Mouse (Mus musculus): ENCODE data around the gene Nbea. TPM values are rescaled to one million over a fixed set of nuclear protein-coding genes. Genes with fewer than 3 reads are reported as not detected.

Gene Nbea
- polyA plus RNA-seq, 1 experiment = not detected

- Histone ChIP-seq H3K9me3 (ENCODE audit: control insufficient read depth, low read length) (no peaks in the 10 kb centered on the region), H3K4me3 (replicated peaks) (no peak overlapping the region), H3K4me1 (ENCODE audit: control insufficient read depth) (no peaks in the 10 kb centered on the region), H3K27me3 (ENCODE audit: control insufficient read depth) (no peaks in the 10 kb centered on the region), H3K36me3 (ENCODE audit: control insufficient read depth) (no peaks in the 10 kb centered on the region)
- TF ChIP-seq TAL1 (IDR thresholded peaks at IDR 0.05; ENCODE audit: low read length) (no peak), GATA1 (IDR thresholded peaks at IDR 0.05; ENCODE audit: low read length) (no peak)
Measured at GRCm38 (mm10) chr3:55618396-55618795, 565.1 kb downstream of the Nbea start.

GRCm38 (mm10) chr3:55612459-55613115 lies 570.9 kb downstream of the Nbea start:
- Histone ChIP-seq H3K27me3 (ENCODE audit: control insufficient read depth) (no peaks in the 10 kb centered on the region), H3K9me3 (ENCODE audit: control insufficient read depth, low read length) (no peaks in the 10 kb centered on the region), H3K4me3 (replicated peaks) (no peak overlapping the region), H3K36me3 (ENCODE audit: control insufficient read depth) (no peaks in the 10 kb centered on the region), H3K4me1 (ENCODE audit: control insufficient read depth) (no peaks in the 10 kb centered on the region)
- TF ChIP-seq TAL1 (IDR thresholded peaks at IDR 0.05; ENCODE audit: low read length) = no peak
- TF ChIP-seq GATA1 (IDR thresholded peaks at IDR 0.05; ENCODE audit: low read length) = no peak

DNA sequence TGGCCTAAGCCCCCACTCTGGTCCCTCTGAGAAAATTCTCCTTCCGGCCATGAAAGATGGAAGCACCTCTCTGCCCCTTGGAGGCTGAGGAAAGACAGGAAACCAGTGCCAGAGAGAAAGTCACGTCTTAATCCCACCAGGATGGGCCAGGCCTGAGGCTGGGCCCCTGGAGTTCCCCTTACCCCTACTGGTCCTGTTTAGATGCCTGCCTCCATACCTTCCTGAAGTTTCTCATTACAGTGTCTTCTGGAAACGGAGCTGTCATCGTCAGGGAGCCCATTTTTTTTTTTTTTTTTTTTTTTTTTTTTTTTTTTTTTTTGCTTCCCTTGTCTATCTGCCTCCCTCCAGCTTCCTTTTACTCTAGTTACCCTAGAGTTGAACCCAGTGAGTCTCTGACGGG lies 571.5 kb downstream of the Nbea start:
- Histone ChIP-seq H3K36me3 (ENCODE audit: control insufficient read depth) (no peaks in the 10 kb centered on the region), H3K4me1 (ENCODE audit: control insufficient read depth) (no peaks in the 10 kb centered on the region), H3K27me3 (ENCODE audit: control insufficient read depth) (no peaks in the 10 kb centered on the region), H3K9me3 (ENCODE audit: control insufficient read depth, low read length) (no peaks in the 10 kb centered on the region), H3K4me3 (replicated peaks) (no peak overlapping the region)
- no peak for TF ChIP-seq TAL1 (IDR thresholded peaks at IDR 0.05; ENCODE audit: low read length)
- no peak for TF ChIP-seq GATA1 (IDR thresholded peaks at IDR 0.05; ENCODE audit: low read length)

GRCm38 (mm10) chr3:55610191-55610590 lies 573.3 kb downstream of the Nbea start:
- Histone ChIP-seq H3K4me1 (ENCODE audit: control insufficient read depth) (no peaks in the 10 kb centered on the region), H3K4me3 (replicated peaks) (no peak overlapping the region), H3K27me3 (ENCODE audit: control insufficient read depth) (no peaks in the 10 kb centered on the region), H3K9me3 (ENCODE audit: control insufficient read depth, low read length) (no peaks in the 10 kb centered on the region), H3K36me3 (ENCODE audit: control insufficient read depth) (no peaks in the 10 kb centered on the region)
- no peak for TF ChIP-seq TAL1 (IDR thresholded peaks at IDR 0.05; ENCODE audit: low read length)
- no peak for TF ChIP-seq GATA1 (IDR thresholded peaks at IDR 0.05; ENCODE audit: low read length)

- no peaks in the 10 kb centered on the region for H3K36me3 ChIP-seq (ENCODE audit: control insufficient read depth)
- TF ChIP-seq TAL1 (IDR thresholded peaks at IDR 0.05; ENCODE audit: low read length) (no peak), GATA1 (IDR thresholded peaks at IDR 0.05; ENCODE audit: low read length) (no peak)
- no peaks in the 10 kb centered on the region; the same call in 1 of the 2 replicates for H3K4me1 ChIP-seq (ENCODE audit: control insufficient read depth)
- H3K4me3 ChIP-seq (replicated peaks) = no peak overlapping the region
- H3K9me3 ChIP-seq (ENCODE audit: control insufficient read depth, low read length) = no peaks in the 10 kb centered on the region
- no peaks in the 10 kb centered on the region for H3K27me3 ChIP-seq (ENCODE audit: control insufficient read depth)
Measured at GRCm38 (mm10) chr3:55600286-55600685, 583.2 kb downstream of the Nbea start.

- Histone ChIP-seq H3K4me1 (ENCODE audit: control insufficient read depth) (no peaks in the 10 kb centered on the region; the same call in 1 of the 2 replicates), H3K27me3 (ENCODE audit: control insufficient read depth) (no peaks in the 10 kb centered on the region), H3K36me3 (ENCODE audit: control insufficient read depth) (no peaks in the 10 kb centered on the region), H3K9me3 (ENCODE audit: control insufficient read depth, low read length) (no peaks in the 10 kb centered on the region), H3K4me3 (replicated peaks) (no peak overlapping the region)
- TF ChIP-seq GATA1 (IDR thresholded peaks at IDR 0.05; ENCODE audit: low read length) (no peak), TAL1 (IDR thresholded peaks at IDR 0.05; ENCODE audit: low read length) (no peak)
Measured at GRCm38 (mm10) chr3:55599366-55600085, 584.0 kb downstream of the Nbea start.

DNA sequence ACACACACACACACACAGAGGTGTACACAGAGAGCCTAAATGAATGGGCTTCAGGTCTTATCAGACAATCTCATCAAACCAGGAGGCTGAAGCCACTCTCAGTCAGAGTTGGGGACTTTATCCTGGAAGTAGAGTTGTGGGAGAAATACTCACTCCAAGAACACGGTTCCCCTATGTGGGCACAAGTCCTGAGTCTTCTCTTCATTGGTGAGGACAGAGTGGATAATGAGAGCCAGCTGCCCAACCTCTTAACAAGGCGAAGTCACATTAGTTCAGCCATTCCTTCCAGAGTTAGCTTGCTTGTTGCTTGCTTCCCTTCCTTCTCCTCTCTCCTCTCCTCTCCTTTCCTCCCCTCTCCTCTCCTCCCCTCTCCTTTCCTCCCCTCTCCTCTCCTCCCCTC lies 584.8 kb downstream of the Nbea start:
- no peaks in the 10 kb centered on the region for H3K27me3 ChIP-seq (ENCODE audit: control insufficient read depth)
- H3K4me3 ChIP-seq (replicated peaks) = no peak overlapping the region
- H3K9me3 ChIP-seq (ENCODE audit: control insufficient read depth, low read length) = no peaks in the 10 kb centered on the region
- TF ChIP-seq GATA1 (IDR thresholded peaks at IDR 0.05; ENCODE audit: low read length) = no peak
- TF ChIP-seq TAL1 (IDR thresholded peaks at IDR 0.05; ENCODE audit: low read length) = no peak
- H3K4me1 ChIP-seq (ENCODE audit: control insufficient read depth) = no peaks in the 10 kb centered on the region; the same call in 1 of the 2 replicates
- no peaks in the 10 kb centered on the region for H3K36me3 ChIP-seq (ENCODE audit: control insufficient read depth)

GRCm38 (mm10) chr3:55593312-55593711 lies 590.2 kb downstream of the Nbea start:
- TF ChIP-seq TAL1 (IDR thresholded peaks at IDR 0.05; ENCODE audit: low read length) = no peak
- Histone ChIP-seq H3K4me3 (replicated peaks) (no peak overlapping the region), H3K9me3 (ENCODE audit: control insufficient read depth, low read length) (no peaks in the 10 kb centered on the region), H3K27me3 (ENCODE audit: control insufficient read depth) (no peaks in the 10 kb centered on the region), H3K4me1 (ENCODE audit: control insufficient read depth) (no peaks in the 10 kb centered on the region), H3K36me3 (ENCODE audit: control insufficient read depth) (no peaks in the 10 kb centered on the region)

DNA sequence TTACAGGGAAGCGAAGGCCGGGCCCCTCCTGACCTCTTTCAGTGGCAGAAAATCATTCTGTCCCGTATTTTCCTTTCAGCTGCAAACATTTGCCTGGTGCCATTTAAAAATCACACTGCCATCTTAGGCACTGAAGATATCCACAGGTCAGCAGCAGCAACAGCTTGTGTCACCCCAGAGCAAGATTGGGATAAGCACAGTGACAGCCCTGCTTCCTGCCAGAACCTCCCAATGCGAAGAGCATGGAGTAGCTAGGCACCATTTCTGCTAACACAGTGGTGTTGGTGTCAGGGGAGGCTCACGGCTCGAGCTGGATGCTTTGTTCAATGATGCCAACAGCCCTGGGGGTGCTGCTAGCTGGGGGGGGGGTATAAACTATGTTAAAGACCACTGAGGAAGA lies 592.8 kb downstream of the Nbea start:
- H3K9me3 ChIP-seq (ENCODE audit: control insufficient read depth, low read length) = no peaks in the 10 kb centered on the region
- no peak for TF ChIP-seq GATA1 (IDR thresholded peaks at IDR 0.05; ENCODE audit: low read length)
- H3K36me3 ChIP-seq (ENCODE audit: control insufficient read depth) = no peaks in the 10 kb centered on the region
- no peak overlapping the region for H3K4me3 ChIP-seq (replicated peaks)
- no peaks in the 10 kb centered on the region for H3K27me3 ChIP-seq (ENCODE audit: control insufficient read depth)
- no peaks in the 10 kb centered on the region for H3K4me1 ChIP-seq (ENCODE audit: control insufficient read depth)

All from erythroblast, embryonic 14.5 days (primary cell).